Mouse (Mus musculus) heart, adult 2 months (tissue): Measurements from ENCODE around the gene Cib1. TPM values are rescaled to one million over a fixed set of nuclear protein-coding genes. Genes with fewer than 3 reads are reported as not detected.

Source experiments
- DNase-seq, 2 experiments: peaks; one replicate each; pipeline ENCODE4 v3.0.0; 2021
- H3K27ac ChIP-seq: fragments of 200-600 bp; 2 replicates; pipeline ENCODE4 v1.8.1; 2022
- H3K27me3 ChIP-seq: fragments of 200-500 bp; 2 replicates; pipeline ENCODE4 v1.6.1; 2012; ENCODE audit warnings: mild to moderate bottlenecking, low read length, inconsistent platforms, mixed read lengths; ENCODE audit not compliant: control insufficient read depth, insufficient read depth
- H3K36me3 ChIP-seq: fragments of 200-500 bp; 2 replicates; pipeline ENCODE4 v1.6.1; 2012; ENCODE audit warnings: low read length, inconsistent platforms; ENCODE audit not compliant: control insufficient read depth, insufficient read depth
- H3K4me1 ChIP-seq: fragments of 200-500 bp; 2 replicates; pipeline ENCODE4 v1.6.1; 2011; ENCODE audit warnings: low read length; ENCODE audit not compliant: control insufficient read depth, insufficient read depth
- H3K4me3 ChIP-seq: fragments of 200-600 bp; 2 replicates; pipeline ENCODE4 v1.8.1; 2022
- H3K79me2 ChIP-seq: fragments of 200-500 bp; replicated peaks from 2 replicates; pipeline ENCODE4 v1.6.1; 2012; ENCODE audit warnings: mild to moderate bottlenecking, inconsistent platforms, low read length, moderate library complexity, mixed read lengths; ENCODE audit not compliant: control insufficient read depth, insufficient read depth
- H3K9ac ChIP-seq: fragments of 200-500 bp; 2 replicates; pipeline ENCODE4 v1.6.1; 2012; ENCODE audit warnings: low read depth, mild to moderate bottlenecking, control low read depth, inconsistent platforms, low read length, mixed read lengths
- CTCF ChIP-seq: fragments of 200-600 bp; IDR thresholded peaks from 2 replicates; pipeline ENCODE4 v1.8.1; 2022; ENCODE audit warnings: antibody characterized with exemption, mild to moderate bottlenecking, moderate library complexity
- EP300 ChIP-seq: fragments of 200-500 bp; IDR thresholded peaks from 2 replicates; pipeline ENCODE4 v1.6.1; 2011; ENCODE audit warnings: low read depth, low read length, control low read depth; ENCODE audit not compliant: insufficient read depth
- POLR2A ChIP-seq: fragments of 200-500 bp; IDR thresholded peaks from 2 replicates; pipeline ENCODE4 v1.6.1; 2011; ENCODE audit warnings: mild to moderate bottlenecking, low read depth, low read length, control low read depth; ENCODE audit not compliant: insufficient read depth
- WGBS: fragments of 180-500 bp; shearing (Covaris S2); methylation state at CpG from one replicate; pipeline ENCODE4 v1.1.7; 2018; 5-methylcytosine and 5-hydroxymethylcytosine counted together
- intact Hi-C: fragments of 180-260 bp; cut with DNase I; formaldehyde crosslinking; loops from one replicate; pipeline ENCODE4 v1.15.1; 2025
- polyA plus RNA-seq: library from polyadenylated mRNA; depleted of rRNA; stranded (reverse); fragments of >200 nt; gene quantifications from 2 replicates; pipeline ENCODE4 v1.2.3, GENCODE M21; 2012
- total RNA-seq, 2 experiments: library from RNA; stranded (reverse); gene quantifications; 2 replicates each; pipeline ENCODE4 v1.2.3; 2021

Cib1 gene
- total and polyA plus RNA-seq, 3 experiments = 14.1 to 38.4 (median 16.1) TPM

- H3K9ac ChIP-seq = no peak overlapping the region
- WGBS = 84% methylated on average over 6 of the region's 6 CpGs
- H3K27me3 ChIP-seq = no peaks in the 10 kb centered on the region
- no peaks in the 10 kb centered on the region for H3K79me2 ChIP-seq
- DNase-seq = no peak
- no peak overlapping the region for H3K4me3 ChIP-seq
- no peak overlapping the region for H3K27ac ChIP-seq
- peaks cover 2% of the 10 kb centered on the region; the same call in 1 of the 2 replicates for H3K4me1 ChIP-seq
- intact Hi-C loops = no loop called here
- H3K36me3 ChIP-seq = no peaks in the 10 kb centered on the region
- TF ChIP-seq CTCF (no peak), POLR2A (no peak)
Observed at GRCm38 (mm10) chr7:80230196-80230595, 2.4 kb downstream of the Cib1 start.

- no peaks in the 10 kb centered on the region for H3K27me3 ChIP-seq
- no peaks in the 10 kb centered on the region for H3K4me1 ChIP-seq
- no peak overlapping the region for H3K9ac ChIP-seq
- no peaks in the 10 kb centered on the region for H3K79me2 ChIP-seq
- TF ChIP-seq POLR2A = no peak
- 0 out of 2 replicates have a peak, but pooled peaks have one; percentile 15 for TF ChIP-seq CTCF
- TF ChIP-seq EP300 = no peak
- WGBS = 96% methylated on average over 4 of the region's 4 CpGs
- no peaks in the 10 kb centered on the region for H3K36me3 ChIP-seq
- DNase-seq = no peak
- intact Hi-C loops = loop anchor here (10.0 kb wide), 1 partner anchor 432 kb away; the partner anchor contains the start of gene Mesp1
- H3K27ac ChIP-seq = no peak overlapping the region
- H3K4me3 ChIP-seq = no peak overlapping the region
Observed at GRCm38 (mm10) chr7:80227065-80227464, 5.5 kb downstream of the Cib1 start.

- no peak overlapping the region for H3K27ac ChIP-seq
- intact Hi-C loops = loop anchor here (10.0 kb wide), 1 partner anchor 426 kb away; the partner anchor contains the start of gene Mesp1
- WGBS = 82% methylated on average over 4 of the region's 4 CpGs
- no peaks in the 10 kb centered on the region for H3K27me3 ChIP-seq
- H3K79me2 ChIP-seq = no peaks in the 10 kb centered on the region
- no peak overlapping the region for H3K4me3 ChIP-seq
- no peak overlapping the region for H3K9ac ChIP-seq
- DNase-seq = no peak
- TF ChIP-seq POLR2A (no peak), CTCF (no peak), EP300 (no peak)
- peaks cover 2% of the 10 kb centered on the region for H3K4me1 ChIP-seq
- no peaks in the 10 kb centered on the region for H3K36me3 ChIP-seq
Observed at GRCm38 (mm10) chr7:80221179-80221750, 11.3 kb downstream of the Cib1 start.

- DNase-seq = no peak
Observed at GRCm38 (mm10) chr7:80220237-80220797, 12.3 kb downstream of the Cib1 start.

GRCm38 (mm10) chr7:80218666-80219065, 13.9 kb downstream of the Cib1 start:
- TF ChIP-seq CTCF = no peak
- TF ChIP-seq POLR2A = no peak
- TF ChIP-seq EP300 = no peak
- DNase-seq = no peak
- Histone ChIP-seq H3K36me3 (no peaks in the 10 kb centered on the region), H3K9ac (no peak overlapping the region), H3K27ac (no peak overlapping the region), H3K27me3 (no peaks in the 10 kb centered on the region), H3K4me1 (peaks cover 3% of the 10 kb centered on the region), H3K4me3 (no peak overlapping the region), H3K79me2 (no peaks in the 10 kb centered on the region)
- intact Hi-C loops = loop anchor here (10.0 kb wide), 1 partner anchor 194 kb away; the partner anchor contains the start of gene Zfp710
- WGBS = 91% methylated on average over 9 of the region's 9 CpGs

More at GRCm38 (mm10) chr7:80220237-80220797, 12.3 kb downstream of the Cib1 start:
- no peaks in the 10 kb centered on the region for H3K36me3 ChIP-seq
- no peaks in the 10 kb centered on the region for H3K27me3 ChIP-seq
- H3K27ac ChIP-seq = no peak overlapping the region
- 92% methylated on average over 9 of the region's 9 CpGs for WGBS
- peaks cover 3% of the 10 kb centered on the region for H3K4me1 ChIP-seq
- H3K79me2 ChIP-seq = no peaks in the 10 kb centered on the region
- no peak overlapping the region for H3K9ac ChIP-seq
- TF ChIP-seq CTCF = no peak
- TF ChIP-seq POLR2A = no peak
- no peak for TF ChIP-seq EP300
- H3K4me3 ChIP-seq = no peak overlapping the region
- intact Hi-C loops = loop anchor here (10.0 kb wide), 1 partner anchor 426 kb away; the partner anchor contains the start of gene Mesp1

- peak; percentile 49; the same call in 1 of the 2 replicates for TF ChIP-seq EP300
- no peak for TF ChIP-seq POLR2A
- peak; percentile 68 for TF ChIP-seq CTCF
- H3K36me3 ChIP-seq = no peaks in the 10 kb centered on the region
- H3K27ac ChIP-seq = no peak overlapping the region
- 20% methylated on average over 8 of the region's 8 CpGs for WGBS
- peaks cover 3% of the 10 kb centered on the region for H3K4me1 ChIP-seq
- intact Hi-C loops = loop anchor here (1.0 to 10.0 kb wide), 2 partner anchors 59 to 192 kb away; partner anchors contain the start of gene Zfp710
- no peak overlapping the region for H3K9ac ChIP-seq
- no peaks in the 10 kb centered on the region for H3K79me2 ChIP-seq
- DNase-seq = peak; percentile 67 to 78
- no peaks in the 10 kb centered on the region for H3K27me3 ChIP-seq
- no peak overlapping the region for H3K4me3 ChIP-seq
Observed at GRCm38 (mm10) chr7:80216566-80216965, 16.0 kb downstream of the Cib1 start.
